Mouse (Mus musculus): ENCODE measurements around the gene Grip2.

DNA sequence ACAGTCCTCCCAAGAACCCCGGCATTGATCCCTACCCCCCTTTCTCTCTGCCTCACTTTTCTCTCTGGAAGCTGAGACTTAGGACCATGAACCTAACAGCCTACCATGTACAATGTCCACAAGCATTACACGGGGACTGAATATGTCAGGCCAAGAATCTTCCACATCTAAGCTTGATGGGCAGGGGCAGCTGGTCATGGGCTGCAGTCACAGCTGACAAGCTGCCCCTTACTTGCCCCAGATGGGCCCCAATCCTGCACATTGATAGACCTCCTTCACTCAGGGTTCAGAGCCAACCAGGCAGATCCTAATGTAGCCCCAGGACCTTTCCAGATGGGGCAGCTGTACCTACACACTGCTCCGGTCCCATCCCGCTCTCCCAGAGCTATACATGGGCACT, 30.3 kb downstream of the Grip2 start:
- TF ChIP-seq POLR2A (IDR thresholded peaks at IDR 0.05; ENCODE audit: borderline replicate concordance, control insufficient read depth, low read depth, low read length) (no peak), CTCF (IDR thresholded peaks at IDR 0.05; ENCODE audit: control insufficient read depth, insufficient read depth, low read length) (no peak)

All from bone marrow, adult 2 months (tissue).